Mouse (Mus musculus) embryonic facial prominence, embryonic 11.5 days (tissue): ENCODE measurements around the gene Dag1. TPM values are rescaled to one million over a fixed set of nuclear protein-coding genes. Genes with fewer than 3 reads are reported as not detected.

Experiments used
- ATAC-seq: fragments of 200-750 bp; cut with Nextera tagmentation; replicated peaks from 2 replicates; pipeline ENCODE4 v1.8.0; 2017; ENCODE audit warnings: low read depth; ENCODE audit not compliant: insufficient number of reproducible peaks, low FRiP score, low TSS enrichment
- DNase-seq: peaks from one replicate; pipeline ENCODE4 v3.0.0-alpha.2; 2015; ENCODE audit warnings: low spot score
- H3K27ac ChIP-seq: fragments of 300-500 bp; sonication (generic); replicated peaks from 2 replicates; pipeline ENCODE4 v1.5.1; 2014; ENCODE audit warnings: mild to moderate bottlenecking, low read depth, low read length, control low read depth
- H3K27me3 ChIP-seq: fragments of 300-500 bp; sonication (generic); 2 replicates; pipeline ENCODE4 v1.6.1; 2014; ENCODE audit warnings: mild to moderate bottlenecking, low read length, moderate library complexity, mixed read lengths; ENCODE audit not compliant: control insufficient read depth, insufficient read depth
- H3K36me3 ChIP-seq: fragments of 300-500 bp; sonication (generic); replicated peaks from 2 replicates; pipeline ENCODE4 v1.6.1; 2014; ENCODE audit warnings: low read depth, mild to moderate bottlenecking, low read length, moderate library complexity, mixed read lengths; ENCODE audit not compliant: control insufficient read depth, insufficient read depth
- H3K4me1 ChIP-seq: fragments of 300-500 bp; sonication (generic); 2 replicates; pipeline ENCODE4 v1.6.1; 2014; ENCODE audit warnings: low read length, mixed read lengths; ENCODE audit not compliant: control insufficient read depth, insufficient read depth
- H3K4me2 ChIP-seq: fragments of 300-500 bp; sonication (generic); 2 replicates; pipeline ENCODE4 v1.6.1; 2014; ENCODE audit warnings: low read depth, mild to moderate bottlenecking, control low read depth, low read length, moderate library complexity
- H3K4me3 ChIP-seq: fragments of 300-500 bp; sonication (generic); 2 replicates; pipeline ENCODE4 v1.5.1; 2014; ENCODE audit warnings: low read depth, low read length, control low read depth
- H3K9ac ChIP-seq: fragments of 300-500 bp; sonication (generic); replicated peaks from 2 replicates; pipeline ENCODE4 v1.6.1; 2014; ENCODE audit warnings: mild to moderate bottlenecking, control low read depth, low read length
- H3K9me3 ChIP-seq: fragments of 300-500 bp; sonication (generic); replicated peaks from 2 replicates; pipeline ENCODE4 v1.6.1; 2016; ENCODE audit warnings: mild to moderate bottlenecking, low read length, inconsistent platforms, mixed read lengths; ENCODE audit not compliant: control insufficient read depth
- WGBS: fragments of 180-500 bp; shearing (Covaris S2); extraction: QIAGEN DNeasy Blood & Tissue Kit; methylation state at CpG from one replicate; pipeline ENCODE4 v1.1.7; 2014; 5-methylcytosine and 5-hydroxymethylcytosine counted together
- polyA plus RNA-seq: library from polyadenylated mRNA; unstranded; fragments of >200 nt; fragmentation: Nextera tagmentation; extraction: Ambion mirVana; gene quantifications from 2 replicates; pipeline ENCODE4 v1.2.1, GENCODE M21; 2014

Gene Dag1
- polyA plus RNA-seq, 1 experiment from 2014 or later: 44.5 TPM

DNA sequence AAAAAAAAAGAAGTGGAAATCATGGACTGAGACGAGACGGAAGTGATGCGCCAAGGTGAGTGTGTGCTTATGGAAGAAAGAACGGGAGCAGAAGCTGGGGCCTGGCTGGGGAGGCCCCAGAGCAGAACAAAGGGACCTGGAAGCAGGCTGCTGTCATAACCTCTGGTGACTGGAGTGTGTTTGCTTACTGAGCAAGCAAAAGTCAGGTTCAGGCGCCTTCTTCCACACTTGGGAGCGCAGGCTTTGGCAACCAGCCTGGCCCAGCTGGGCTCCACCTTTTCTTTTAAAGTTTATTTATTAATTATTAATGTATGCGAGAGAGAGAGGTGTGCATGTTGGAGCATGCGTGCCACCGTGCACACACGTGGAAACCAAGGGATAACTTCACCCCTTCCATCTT, 94.0 kb downstream of the Dag1 start:
- Histone ChIP-seq H3K4me3 (no peak overlapping the region), H3K4me1 (no peaks in the 10 kb centered on the region), H3K36me3 (no peaks in the 10 kb centered on the region), H3K4me2 (no peak overlapping the region), H3K9me3 (no peaks in the 10 kb centered on the region), H3K27me3 (no peaks in the 10 kb centered on the region), H3K27ac (no peak overlapping the region), H3K9ac (no peak overlapping the region)
- WGBS: 77% methylated on average over 10 of the region's 10 CpGs
- DNase-seq: no peak
- no peak for ATAC-seq

DNA sequence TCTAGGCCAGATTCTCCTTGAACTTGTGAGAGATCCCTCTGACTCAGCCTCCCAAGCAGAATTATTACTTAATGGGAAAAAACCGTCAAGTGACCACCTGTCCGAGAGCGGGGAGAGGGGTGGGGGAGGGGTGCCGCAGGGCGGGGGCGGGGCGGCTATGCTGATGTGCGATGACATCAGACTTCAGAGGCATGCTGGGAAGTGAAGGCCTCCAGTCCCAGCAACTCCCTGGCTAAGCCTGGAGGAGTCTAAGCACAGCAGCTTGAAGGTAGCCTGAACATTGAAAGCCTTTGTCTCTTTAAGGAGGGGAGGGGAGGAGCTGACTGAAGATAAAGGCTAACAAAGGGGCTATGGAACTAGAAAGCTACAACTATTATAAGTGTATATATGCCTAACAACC, 98.6 kb downstream of the Dag1 start:
- Histone ChIP-seq H3K9ac (no peak overlapping the region), H3K27me3 (no peaks in the 10 kb centered on the region), H3K9me3 (no peaks in the 10 kb centered on the region), H3K36me3 (no peaks in the 10 kb centered on the region), H3K27ac (no peak overlapping the region), H3K4me1 (no peaks in the 10 kb centered on the region), H3K4me2 (no peak overlapping the region), H3K4me3 (no peak overlapping the region)
- DNase-seq (no peak), ATAC-seq (no peak)
- WGBS: 37% methylated on average over 8 of the region's 8 CpGs

DNA sequence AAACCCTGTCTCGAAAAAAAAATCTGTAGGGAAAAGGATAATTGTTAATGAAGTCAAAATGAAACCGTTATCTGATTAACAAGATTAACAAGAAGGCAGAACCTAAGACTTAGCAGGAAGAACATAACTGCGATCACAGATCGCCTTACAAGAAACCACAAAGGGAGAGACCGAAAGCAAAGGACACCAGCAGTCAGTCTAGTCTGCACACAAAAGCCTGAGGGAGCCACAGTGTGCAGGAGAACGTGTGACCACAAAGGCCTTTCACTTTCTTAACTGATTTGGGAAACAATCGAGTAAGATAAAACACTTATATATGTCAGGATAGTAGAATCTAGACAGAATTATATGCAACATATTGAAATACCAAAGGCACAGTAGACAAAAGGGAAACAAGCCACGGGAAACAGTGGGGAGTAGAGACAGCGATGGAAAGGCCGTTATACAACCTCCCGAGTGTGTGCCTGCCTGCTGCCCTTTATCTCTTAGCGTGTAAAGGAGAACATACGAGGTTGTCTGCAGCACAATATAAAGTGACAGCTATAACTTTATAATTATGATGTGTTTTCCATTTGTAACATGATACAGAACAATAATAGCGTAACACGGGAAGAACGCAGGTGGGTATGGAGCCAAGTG, 100.0 kb downstream of the Dag1 start:
- DNase-seq (no peak), ATAC-seq (no peak)
- WGBS: 87% methylated on average over 16 of the region's 16 CpGs

DNA sequence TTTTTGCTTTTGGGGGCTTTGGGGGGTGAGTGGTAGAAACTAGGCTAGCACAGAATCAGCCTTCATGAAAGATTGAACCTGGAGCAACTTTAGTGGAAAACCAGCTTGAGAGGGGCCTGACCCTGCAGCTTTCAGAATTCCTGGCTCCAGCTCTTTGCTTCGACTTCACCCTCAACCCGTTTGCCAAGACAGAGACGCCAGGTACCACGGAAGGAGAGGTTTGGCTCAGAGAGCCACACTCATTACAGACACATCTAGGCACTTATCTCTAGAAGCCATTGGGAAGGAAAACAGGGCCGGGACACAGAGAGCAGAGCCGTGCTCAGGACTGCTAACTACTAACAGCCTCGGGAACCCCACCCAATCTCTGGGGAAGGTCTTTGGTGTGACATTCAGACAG, 105.9 kb downstream of the Dag1 start:
- Histone ChIP-seq H3K9me3 (no peaks in the 10 kb centered on the region), H3K4me2 (no peak overlapping the region), H3K27me3 (no peaks in the 10 kb centered on the region), H3K27ac (no peak overlapping the region), H3K4me1 (no peaks in the 10 kb centered on the region), H3K4me3 (no peak overlapping the region), H3K9ac (no peak overlapping the region), H3K36me3 (no peaks in the 10 kb centered on the region)
- 70% methylated on average over 7 of the region's 7 CpGs for WGBS
- DNase-seq (no peak), ATAC-seq (no peak)

More for the DNA sequence above, 100.0 kb downstream of the Dag1 start:
- Histone ChIP-seq H3K9ac (no peak overlapping the region), H3K4me1 (no peaks in the 10 kb centered on the region), H3K4me2 (no peak overlapping the region), H3K27me3 (no peaks in the 10 kb centered on the region), H3K9me3 (no peaks in the 10 kb centered on the region), H3K4me3 (no peak overlapping the region), H3K36me3 (no peaks in the 10 kb centered on the region), H3K27ac (no peak overlapping the region)

- ATAC-seq: no peak
- H3K9me3 ChIP-seq: no peaks in the 10 kb centered on the region
- no peaks in the 10 kb centered on the region for H3K27me3 ChIP-seq
- no peak overlapping the region for H3K9ac ChIP-seq
- no peaks in the 10 kb centered on the region for H3K4me1 ChIP-seq
- no peak overlapping the region for H3K4me3 ChIP-seq
- no peak overlapping the region for H3K4me2 ChIP-seq
- H3K36me3 ChIP-seq: no peaks in the 10 kb centered on the region
- WGBS: 90% methylated on average over 6 of the region's 6 CpGs
- no peak for DNase-seq
- H3K27ac ChIP-seq: no peak overlapping the region
Observed at GRCm38 (mm10) chr9:108157451-108157850, 106.3 kb downstream of the Dag1 start.

DNA sequence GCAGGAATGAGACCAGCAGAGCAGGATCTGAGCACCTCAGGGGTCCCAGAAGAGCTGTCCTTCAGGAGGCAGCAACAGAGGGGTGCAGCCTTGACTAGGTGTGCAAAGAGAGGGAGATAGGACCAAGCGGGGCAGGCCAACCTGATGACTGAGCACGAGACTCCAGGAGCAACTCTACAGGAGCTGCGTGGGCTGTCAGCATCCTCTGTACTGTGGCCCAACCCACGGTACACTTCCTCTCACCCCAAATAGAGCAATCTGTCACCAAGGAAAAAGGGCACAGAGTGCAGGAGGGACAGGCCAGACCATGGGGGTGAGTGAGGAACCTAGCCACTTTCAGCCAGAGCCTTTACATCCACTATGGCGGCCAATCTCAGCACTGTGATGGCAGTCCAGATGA, 107.0 kb downstream of the Dag1 start:
- ATAC-seq (no peak), DNase-seq (no peak)
- 87% methylated on average over 5 of the region's 5 CpGs for WGBS
- Histone ChIP-seq H3K4me2 (no peak overlapping the region), H3K36me3 (no peaks in the 10 kb centered on the region), H3K9ac (no peak overlapping the region), H3K4me3 (no peak overlapping the region), H3K27ac (no peak overlapping the region), H3K4me1 (no peaks in the 10 kb centered on the region), H3K27me3 (no peaks in the 10 kb centered on the region), H3K9me3 (no peaks in the 10 kb centered on the region)

DNA sequence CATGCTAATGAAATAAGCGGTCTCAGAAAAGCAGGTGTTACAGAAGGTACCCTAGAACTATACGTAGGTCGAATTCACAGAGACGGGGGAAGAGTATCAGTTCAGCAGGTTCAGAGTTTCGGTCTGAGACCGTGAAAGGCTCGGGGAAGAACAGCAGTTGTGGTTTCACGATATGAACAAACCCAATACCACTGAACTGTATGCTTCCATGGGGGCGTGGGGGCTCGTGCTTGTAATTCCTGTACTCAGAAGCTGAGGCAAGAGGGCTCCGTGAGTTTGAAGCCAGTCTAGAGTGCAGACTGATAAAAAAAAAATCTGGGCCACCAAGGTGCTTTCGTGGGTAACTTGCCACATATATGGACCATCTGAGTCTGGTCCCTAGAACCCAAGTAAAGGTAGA, 108.9 kb downstream of the Dag1 start:
- no peak for DNase-seq
- H3K36me3 ChIP-seq: no peaks in the 10 kb centered on the region
- H3K9me3 ChIP-seq: no peaks in the 10 kb centered on the region
- H3K27me3 ChIP-seq: no peaks in the 10 kb centered on the region
- H3K4me3 ChIP-seq: no peak overlapping the region
- H3K4me2 ChIP-seq: no peak overlapping the region
- no peak for ATAC-seq
- H3K9ac ChIP-seq: no peak overlapping the region
- WGBS: 93% methylated on average over 12 of the region's 12 CpGs
- H3K4me1 ChIP-seq: no peaks in the 10 kb centered on the region
- H3K27ac ChIP-seq: no peak overlapping the region
